Mouse (Mus musculus) midbrain, embryonic 11.5 days (tissue): ENCODE results near the gene Nyap2. TPM values are rescaled to one million over a fixed set of nuclear protein-coding genes. Genes with fewer than 3 reads are reported as not detected.

ENCODE experiments used
- ATAC-seq: fragments of 200-750 bp; cut with Nextera tagmentation; 2 replicates; pipeline ENCODE4 v1.8.0; 2017; ENCODE audit warnings: moderate TSS enrichment, moderate library complexity; ENCODE audit not compliant: low FRiP score
- DNase-seq: peaks from one replicate; pipeline ENCODE4 v3.0.0; 2015; ENCODE audit warnings: low spot score; ENCODE audit errors: missing footprints
- H3K27ac ChIP-seq: fragments of 300-500 bp; sonication (generic); 2 replicates; pipeline ENCODE4 v1.5.1; 2014; ENCODE audit warnings: low read depth, low read length
- H3K27me3 ChIP-seq: fragments of 300-500 bp; sonication (generic); 2 replicates; pipeline ENCODE4 v1.6.1; 2014; ENCODE audit warnings: mild to moderate bottlenecking, low read length, moderate library complexity, mixed read lengths; ENCODE audit not compliant: control insufficient read depth, insufficient read depth
- H3K36me3 ChIP-seq: fragments of 300-500 bp; sonication (generic); 2 replicates; pipeline ENCODE4 v1.6.1; 2014; ENCODE audit warnings: mild to moderate bottlenecking, low read length, moderate library complexity, mixed read lengths; ENCODE audit not compliant: control insufficient read depth, insufficient read depth
- H3K4me1 ChIP-seq: fragments of 300-500 bp; sonication (generic); 2 replicates; pipeline ENCODE4 v1.6.1; 2014; ENCODE audit warnings: low read length; ENCODE audit not compliant: control insufficient read depth, insufficient read depth
- H3K4me2 ChIP-seq: fragments of 300-500 bp; sonication (generic); 2 replicates; pipeline ENCODE4 v1.6.1; 2014; ENCODE audit warnings: mild to moderate bottlenecking, moderate library complexity
- H3K4me3 ChIP-seq: fragments of 300-500 bp; sonication (generic); 2 replicates; pipeline ENCODE4 v1.5.1; 2014; ENCODE audit warnings: low read depth, low read length
- H3K9ac ChIP-seq: fragments of 300-500 bp; sonication (generic); 2 replicates; pipeline ENCODE4 v1.6.1; 2014; ENCODE audit warnings: low read length
- H3K9me3 ChIP-seq: fragments of 300-500 bp; sonication (generic); 2 replicates; pipeline ENCODE4 v1.6.1; 2016; ENCODE audit warnings: low read length; ENCODE audit not compliant: control insufficient read depth
- WGBS: fragments of 180-500 bp; shearing (Covaris S2); extraction: QIAGEN DNeasy Blood & Tissue Kit; methylation state at CpG from one replicate; pipeline ENCODE4 v1.1.7; 2014; 5-methylcytosine and 5-hydroxymethylcytosine counted together
- polyA plus RNA-seq: library from polyadenylated mRNA; unstranded; fragments of >200 nt; fragmentation: Nextera tagmentation; extraction: Ambion mirVana; gene quantifications from 2 replicates; pipeline ENCODE4 v1.2.1, GENCODE M21; 2014

Gene Nyap2
- polyA plus RNA-seq = 1.6 and 1.7 TPM in 2 replicates

GRCm38 (mm10) chr1:81076831-81077664 is at the start of gene Nyap2:
Gene Nyap2, plus strand, starts transcription at chr1:81076950.
- peak within 1 kb of the TSS; percentile 33 for H3K4me2 ChIP-seq
- no peaks in the 10 kb centered on the region for H3K4me1 ChIP-seq
- 30% methylated on average over 16 of the region's 16 CpGs for WGBS
- DNase-seq = peak; percentile 88
- no peaks in the 10 kb centered on the region for H3K27me3 ChIP-seq
- peak; percentile 80 for ATAC-seq
- peak within 1 kb of the TSS; percentile 10; the same call in 1 of the 2 replicates for H3K4me3 ChIP-seq
- H3K36me3 ChIP-seq = no peaks in the 10 kb centered on the region
- H3K9me3 ChIP-seq = no peaks in the 10 kb centered on the region
- peak within 1 kb of the TSS; percentile 36; the same call in 1 of the 2 replicates for H3K9ac ChIP-seq
- H3K27ac ChIP-seq = peak within 1 kb of the TSS; percentile 71

GRCm38 (mm10) chr1:81042907-81043868 is 33.6 kb upstream of the Nyap2 start:
- ATAC-seq = 0 out of 2 replicates have a peak, but pooled peaks have one; percentile 44
- Histone ChIP-seq H3K4me1 (no peaks in the 10 kb centered on the region), H3K36me3 (no peaks in the 10 kb centered on the region), H3K27ac (no peak overlapping the region), H3K9ac (no peak overlapping the region), H3K4me3 (no peak overlapping the region), H3K9me3 (no peaks in the 10 kb centered on the region), H3K4me2 (no peak overlapping the region), H3K27me3 (no peaks in the 10 kb centered on the region)
- 54% methylated on average over 5 of the region's 5 CpGs for WGBS
- DNase-seq = no peak

- no peak for ATAC-seq
- WGBS = 89% methylated on average over 5 of the region's 5 CpGs
Observed at GRCm38 (mm10) chr1:81058340-81058739, 18.4 kb upstream of the Nyap2 start.

GRCm38 (mm10) chr1:81058835-81059234 is 17.9 kb upstream of the Nyap2 start:
- H3K36me3 ChIP-seq = no peaks in the 10 kb centered on the region
- no peak for ATAC-seq
- H3K4me1 ChIP-seq = no peaks in the 10 kb centered on the region
- H3K27me3 ChIP-seq = no peaks in the 10 kb centered on the region
- H3K27ac ChIP-seq = no peak overlapping the region
- 80% methylated on average over 2 of the region's 2 CpGs for WGBS
- H3K9me3 ChIP-seq = no peaks in the 10 kb centered on the region
- no peak overlapping the region for H3K4me2 ChIP-seq
- H3K9ac ChIP-seq = no peak overlapping the region
- H3K4me3 ChIP-seq = no peak overlapping the region
- DNase-seq = no peak

More at GRCm38 (mm10) chr1:81058340-81058739, 18.4 kb upstream of the Nyap2 start:
- no peak overlapping the region for H3K27ac ChIP-seq
- no peaks in the 10 kb centered on the region for H3K27me3 ChIP-seq
- H3K4me3 ChIP-seq = no peak overlapping the region
- H3K36me3 ChIP-seq = no peaks in the 10 kb centered on the region
- no peak for DNase-seq
- no peak overlapping the region for H3K9ac ChIP-seq
- no peaks in the 10 kb centered on the region for H3K9me3 ChIP-seq
- H3K4me2 ChIP-seq = no peak overlapping the region
- H3K4me1 ChIP-seq = no peaks in the 10 kb centered on the region

- no peaks in the 10 kb centered on the region for H3K27me3 ChIP-seq
- H3K36me3 ChIP-seq = no peaks in the 10 kb centered on the region
- WGBS = 91% methylated on average over 2 of the region's 2 CpGs
- DNase-seq (no peak), ATAC-seq (no peak)
- H3K9ac ChIP-seq = no peak overlapping the region
- H3K4me2 ChIP-seq = no peak overlapping the region
- no peaks in the 10 kb centered on the region for H3K4me1 ChIP-seq
- H3K9me3 ChIP-seq = no peaks in the 10 kb centered on the region
- no peak overlapping the region for H3K4me3 ChIP-seq
- H3K27ac ChIP-seq = no peak overlapping the region
Observed at GRCm38 (mm10) chr1:81062811-81063210, 13.9 kb upstream of the Nyap2 start.

DNA sequence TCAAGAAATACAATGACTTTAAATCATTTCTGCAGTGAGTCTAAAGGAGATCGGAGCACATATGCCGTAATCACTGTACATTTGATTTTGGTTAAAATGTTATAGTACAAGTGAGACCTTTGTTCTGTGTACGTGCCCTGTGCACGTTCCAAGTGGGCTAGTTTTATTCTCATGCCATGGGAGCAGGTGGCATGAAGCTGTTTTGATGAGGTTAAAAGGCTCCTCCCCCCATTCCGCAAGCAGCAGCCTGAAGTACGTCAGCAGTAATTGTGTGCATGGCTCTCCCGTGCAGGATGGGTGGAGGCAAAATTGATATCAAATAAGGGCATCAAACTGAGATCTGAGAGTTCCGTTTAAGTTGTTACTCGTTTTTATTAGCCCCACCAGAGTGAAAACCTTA is 491 bp upstream of the Nyap2 start:
- Histone ChIP-seq H3K4me2 (no peak overlapping the region), H3K36me3 (no peaks in the 10 kb centered on the region), H3K27me3 (no peaks in the 10 kb centered on the region), H3K9me3 (no peaks in the 10 kb centered on the region), H3K27ac (no peak overlapping the region; the same call in 1 of the 2 replicates), H3K4me3 (no peak overlapping the region), H3K9ac (no peak overlapping the region), H3K4me1 (no peaks in the 10 kb centered on the region)
- no peak for DNase-seq
- peak; percentile 84 for ATAC-seq
- 49% methylated on average over 9 of the region's 9 CpGs for WGBS

- DNase-seq (peak; percentile 83), ATAC-seq (no peak)
- 69% methylated on average over 9 of the region's 9 CpGs for WGBS
- H3K36me3 ChIP-seq = no peaks in the 10 kb centered on the region
- peak overlapping the region; percentile 71; the same call in 1 of the 2 replicates for H3K27ac ChIP-seq
- H3K4me1 ChIP-seq = no peaks in the 10 kb centered on the region
- peak overlapping the region; percentile 10; the same call in 1 of the 2 replicates for H3K9ac ChIP-seq
- peak overlapping the region; percentile 33 for H3K4me2 ChIP-seq
- no peaks in the 10 kb centered on the region for H3K9me3 ChIP-seq
- no peaks in the 10 kb centered on the region for H3K27me3 ChIP-seq
- H3K4me3 ChIP-seq = peak overlapping the region; percentile 10; the same call in 1 of the 2 replicates
Observed at GRCm38 (mm10) chr1:81077665-81078314, 1.0 kb downstream of the Nyap2 start.

- H3K27ac ChIP-seq = no peak overlapping the region
- 88% methylated on average over 5 of the region's 5 CpGs for WGBS
- no peaks in the 10 kb centered on the region for H3K27me3 ChIP-seq
- H3K4me1 ChIP-seq = peaks cover 2% of the 10 kb centered on the region; the same call in 1 of the 2 replicates
- DNase-seq (no peak), ATAC-seq (no peak)
- H3K9ac ChIP-seq = no peak overlapping the region
- H3K9me3 ChIP-seq = no peaks in the 10 kb centered on the region
- no peak overlapping the region for H3K4me2 ChIP-seq
- H3K36me3 ChIP-seq = no peaks in the 10 kb centered on the region
- H3K4me3 ChIP-seq = no peak overlapping the region
Observed at GRCm38 (mm10) chr1:81087485-81087884, 10.7 kb downstream of the Nyap2 start.
